Mouse (Mus musculus): Measurements from ENCODE around the gene Capn3. TPM values are rescaled to one million over a fixed set of nuclear protein-coding genes. Genes with fewer than 3 reads are reported as not detected.

The Capn3 gene
- 1 to 10 TPM; 1.6 to 2.7 TPM for total RNA-seq (2021)

DNA sequence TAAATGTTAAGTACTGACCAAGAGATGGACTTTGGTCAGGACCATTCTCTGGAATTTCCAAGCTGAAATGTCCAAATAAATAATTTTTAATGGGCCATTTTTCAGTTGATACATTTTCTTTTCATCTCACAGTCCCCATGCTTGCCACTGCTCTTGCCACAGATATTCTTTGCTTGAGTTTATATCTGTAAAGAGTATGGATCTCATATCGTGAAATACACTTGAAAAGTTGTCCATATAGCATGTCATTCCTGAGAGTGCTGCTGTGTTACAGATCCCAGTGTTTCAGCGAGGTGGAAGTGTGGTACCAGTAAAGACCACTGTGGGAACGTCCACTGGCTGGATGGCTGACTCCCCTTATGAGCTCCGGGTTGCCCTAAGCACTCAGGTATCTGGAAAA is at the start of gene Capn3:
TSS of gene Capn3 (plus strand) at position 301 of the 400 bp plus-strand sequence.
- DNase-seq: no peak

GRCm38 (mm10) chr2:120411096-120411628 is 44.7 kb upstream of the Capn3 start:
- intact Hi-C loops (cut with DNase I): no loop called here
- DNase-seq: no peak

More for the DNA sequence above, at the start of gene Capn3:
- intact Hi-C loops (cut with DNase I): no loop called here

DNA sequence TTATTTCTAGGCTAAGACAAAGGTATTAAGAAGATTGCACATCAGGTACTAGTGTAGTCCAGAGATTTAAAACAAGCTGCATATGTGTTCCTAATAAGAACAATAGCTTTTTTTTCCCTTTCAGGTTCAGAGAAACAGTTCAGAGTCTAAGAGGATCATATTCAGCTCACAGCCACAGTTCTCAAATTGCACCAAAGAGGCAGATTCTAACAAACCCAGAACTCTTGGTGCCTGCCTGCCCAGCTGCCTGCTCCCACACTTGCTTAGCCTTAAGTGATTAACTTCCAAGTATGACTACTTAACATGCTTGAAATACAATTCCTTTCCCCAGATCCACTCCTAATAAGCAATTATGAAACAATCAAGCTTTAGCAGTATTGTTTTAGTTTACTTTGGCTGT is 41.7 kb upstream of the Capn3 start:
- no peak for DNase-seq
- intact Hi-C loops (cut with DNase I): no loop called here

DNA sequence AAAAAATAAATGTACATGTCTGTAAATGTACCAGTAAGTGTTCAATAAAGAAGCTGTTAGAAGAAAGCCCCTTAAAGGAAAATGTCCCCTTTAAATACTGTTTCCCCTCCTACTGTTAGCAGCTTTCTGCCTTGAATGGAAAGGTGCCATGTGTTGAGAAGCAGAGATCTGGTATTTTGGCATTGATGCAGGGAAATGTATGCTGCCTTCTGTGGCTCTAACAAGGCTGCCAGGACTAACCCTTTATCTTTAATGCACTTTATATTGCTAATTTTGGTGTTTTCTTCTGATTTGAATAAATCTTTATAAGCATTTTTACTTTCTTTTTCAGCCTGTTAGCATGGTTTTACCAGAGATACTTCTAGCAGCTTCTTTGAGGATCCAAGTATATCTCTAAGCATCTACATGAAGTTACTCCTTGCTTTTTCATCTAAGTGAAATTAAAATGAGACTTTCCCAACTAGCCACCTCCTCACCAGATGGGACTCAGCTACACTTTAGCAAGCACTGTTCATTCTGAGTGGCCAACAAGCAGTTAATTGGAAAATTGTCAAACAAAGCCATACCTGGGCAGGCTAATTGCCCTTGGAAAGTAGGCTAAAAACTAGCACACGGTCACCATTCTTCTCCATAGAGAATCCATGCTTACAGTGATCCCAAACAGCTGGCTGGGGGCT is 40.9 kb upstream of the Capn3 start:
- no peak for DNase-seq
- intact Hi-C loops (cut with DNase I): no loop called here

GRCm38 (mm10) chr2:120424386-120424785 is 31.4 kb upstream of the Capn3 start:
- intact Hi-C loops (cut with DNase I): no loop called here
- DNase-seq: no peak

DNA sequence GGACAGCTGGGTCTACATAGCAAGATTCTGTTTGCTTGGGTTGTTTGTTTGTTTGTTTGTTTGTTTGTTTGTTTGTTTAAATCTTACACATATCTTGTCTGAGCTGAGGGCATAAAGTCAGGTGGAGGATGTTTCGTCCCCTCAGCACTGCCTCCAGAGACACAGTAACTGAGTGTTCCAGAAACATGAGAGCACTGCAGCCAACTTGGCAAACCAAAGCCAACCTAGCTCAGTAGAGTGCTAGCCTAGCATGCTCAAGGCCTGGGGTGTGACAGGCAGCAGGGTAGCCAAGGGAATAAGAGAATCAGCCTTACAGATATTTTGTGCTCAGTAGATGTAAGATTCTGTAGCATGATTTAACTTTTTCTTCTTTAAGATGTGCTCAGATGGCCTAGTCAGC is 11.3 kb upstream of the Capn3 start:
- DNase-seq: no peak
- intact Hi-C loops (cut with DNase I): no loop called here

- no peak for DNase-seq
- intact Hi-C loops (cut with DNase I): no loop called here
Observed at GRCm38 (mm10) chr2:120446373-120446772, 9.4 kb upstream of the Capn3 start.

DNA sequence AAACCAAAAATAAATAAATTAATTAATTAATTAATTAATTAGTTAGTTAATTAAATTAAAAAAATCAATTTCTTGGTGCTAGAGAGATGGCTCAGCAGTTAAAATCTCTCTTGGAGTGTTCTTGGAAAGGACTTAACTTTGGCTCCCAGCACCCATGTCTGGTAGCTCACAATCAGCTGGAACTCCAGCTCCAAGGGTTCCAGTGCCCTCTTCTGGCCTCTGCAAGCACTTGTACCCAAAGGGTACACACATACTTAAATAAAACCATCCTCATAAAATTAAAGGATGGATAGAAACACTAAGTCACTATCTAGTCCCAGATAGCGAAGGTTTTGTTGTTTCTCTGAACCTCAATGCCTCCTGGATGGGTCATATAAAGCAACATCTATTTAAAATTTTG is 8.5 kb upstream of the Capn3 start:
- intact Hi-C loops (cut with DNase I): no loop called here
- no peak for DNase-seq

- intact Hi-C loops (cut with DNase I): no loop called here
- no peak for DNase-seq
Observed at GRCm38 (mm10) chr2:120450724-120451123, 5.1 kb upstream of the Capn3 start.

DNA sequence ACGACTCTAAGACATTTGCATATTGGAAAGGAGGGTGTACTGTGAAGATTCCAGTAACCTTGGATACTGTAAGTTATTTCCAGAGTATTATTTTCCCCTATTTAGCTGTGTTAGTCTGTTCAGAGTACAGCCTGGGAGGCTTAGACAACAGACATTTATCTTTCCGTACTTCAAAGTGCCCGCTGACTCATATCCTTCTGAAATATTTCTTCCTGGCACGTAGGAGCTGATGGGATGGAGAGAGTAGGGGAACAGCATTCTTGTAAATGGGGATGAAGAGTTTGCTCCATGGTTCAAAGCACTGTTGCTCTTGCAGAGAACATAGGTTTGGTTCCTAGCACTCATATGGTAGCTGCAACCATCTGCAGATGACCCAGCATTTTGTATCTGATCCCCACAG is 3.2 kb upstream of the Capn3 start:
- no peak for DNase-seq
- intact Hi-C loops (cut with DNase I): no loop called here

GRCm38 (mm10) chr2:120454987-120455386 is 832 bp upstream of the Capn3 start:
- DNase-seq: no peak
- intact Hi-C loops (cut with DNase I): no loop called here

DNA sequence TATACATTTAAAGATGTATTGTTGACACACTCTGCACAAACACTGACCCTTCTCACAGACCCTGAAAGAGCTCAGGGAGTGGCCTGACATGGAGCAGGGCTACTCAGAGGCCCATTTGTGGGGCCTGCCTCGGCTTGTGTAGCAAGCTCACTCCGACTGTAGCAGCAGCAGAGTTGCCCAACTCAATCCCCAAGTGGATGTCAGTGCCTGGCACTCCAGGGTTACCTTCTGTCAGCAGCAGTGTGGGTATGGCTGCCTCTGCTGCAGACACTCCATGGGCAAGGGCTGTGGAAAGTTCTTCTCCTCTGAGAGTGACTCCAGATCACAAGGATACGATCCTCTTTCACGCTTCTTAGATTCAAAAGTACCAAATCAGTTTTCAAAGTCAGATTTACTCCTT is 4.4 kb downstream of the Capn3 start:
- DNase-seq: no peak
- intact Hi-C loops (cut with DNase I): no loop called here

DNA sequence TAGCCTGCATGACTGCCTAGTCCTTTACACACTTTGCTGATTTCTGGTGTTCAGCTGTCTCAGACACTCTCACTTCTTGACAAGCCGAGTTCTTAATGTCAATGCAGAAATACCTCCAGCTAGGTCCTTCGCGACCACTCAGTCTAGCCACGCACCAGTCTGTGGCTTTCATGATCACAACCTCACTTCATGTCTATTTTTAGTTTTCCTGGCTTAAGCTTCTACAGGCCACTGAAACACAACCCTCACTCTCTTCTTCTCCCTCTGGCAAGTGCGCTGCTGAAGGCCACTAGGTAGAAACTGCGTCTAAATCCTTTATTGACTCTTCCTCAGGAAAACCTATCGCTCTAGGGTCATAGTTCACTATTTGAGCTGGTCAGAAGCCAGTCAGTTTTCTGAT is 7.5 kb downstream of the Capn3 start:
- intact Hi-C loops (cut with DNase I): no loop called here
- no peak for DNase-seq

DNA sequence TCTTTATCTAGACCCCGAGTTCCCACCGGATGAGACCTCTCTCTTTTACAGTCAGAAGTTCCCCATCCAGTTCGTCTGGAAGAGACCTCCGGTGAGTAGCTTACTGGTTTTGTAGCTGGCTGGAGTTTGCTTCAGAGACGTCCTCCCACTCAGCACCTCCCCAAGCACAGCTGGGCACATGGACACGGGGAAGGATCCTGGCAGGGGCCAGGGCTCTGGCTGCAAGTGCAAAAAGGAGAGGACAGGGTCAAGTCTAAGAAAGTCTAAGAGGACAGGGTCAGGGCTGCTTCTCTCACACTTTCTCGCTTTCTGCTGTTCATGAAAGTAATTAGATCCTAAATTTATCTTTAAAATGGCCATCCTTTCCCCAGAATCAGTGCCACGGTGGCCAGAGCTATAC is 8.3 kb downstream of the Capn3 start:
- intact Hi-C loops (cut with DNase I): no loop called here
- no peak for DNase-seq

- intact Hi-C loops (cut with DNase I): no loop called here
- DNase-seq: no peak
Observed at GRCm38 (mm10) chr2:120464732-120465396, 9.0 kb downstream of the Capn3 start.

- DNase-seq: no peak
- intact Hi-C loops (cut with DNase I): no loop called here
Observed at GRCm38 (mm10) chr2:120465397-120465785, 9.6 kb downstream of the Capn3 start.

- DNase-seq: no peak
- intact Hi-C loops (cut with DNase I): no loop called here
Observed at GRCm38 (mm10) chr2:120468011-120468410, 12.2 kb downstream of the Capn3 start.

DNA sequence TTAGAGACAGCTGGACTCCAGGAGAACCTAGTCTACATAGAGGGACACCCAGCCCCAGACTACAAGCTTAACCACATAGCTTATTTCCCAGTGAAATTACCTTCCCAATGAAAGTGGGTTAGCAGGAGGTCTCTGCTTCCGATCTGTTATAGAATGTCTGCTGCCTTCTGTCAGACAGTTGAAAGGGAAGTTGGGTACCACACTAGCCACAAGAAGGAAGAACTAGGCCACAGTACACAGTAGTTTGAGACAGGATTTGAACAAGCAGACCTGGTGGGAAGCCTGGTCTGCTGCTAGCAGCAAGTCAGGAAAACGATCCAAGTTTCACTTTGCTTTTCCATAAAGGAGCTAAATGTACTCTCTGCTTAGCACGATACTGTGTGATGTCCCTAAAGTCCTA is 13.4 kb downstream of the Capn3 start:
- intact Hi-C loops (cut with DNase I): no loop called here
- no peak for DNase-seq

DNA sequence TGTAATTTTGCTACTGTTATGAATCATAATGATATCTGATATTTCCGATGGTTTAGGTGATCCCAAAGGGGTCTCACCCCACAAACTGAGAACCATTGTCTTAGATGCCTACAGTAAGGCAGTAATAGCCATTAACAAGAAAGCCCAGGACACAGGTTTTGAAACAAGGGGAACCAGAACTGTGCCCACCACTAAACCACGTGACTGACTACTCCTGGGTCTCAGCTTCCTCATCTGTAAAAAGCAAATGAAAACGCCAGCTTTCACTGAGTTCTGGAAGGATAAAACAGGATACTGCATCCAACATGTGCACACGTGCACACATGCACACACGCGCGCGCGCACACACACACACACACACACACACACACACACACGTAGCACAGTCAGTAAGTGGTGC is 13.9 kb downstream of the Capn3 start:
- intact Hi-C loops (cut with DNase I): no loop called here
- no peak for DNase-seq

DNA sequence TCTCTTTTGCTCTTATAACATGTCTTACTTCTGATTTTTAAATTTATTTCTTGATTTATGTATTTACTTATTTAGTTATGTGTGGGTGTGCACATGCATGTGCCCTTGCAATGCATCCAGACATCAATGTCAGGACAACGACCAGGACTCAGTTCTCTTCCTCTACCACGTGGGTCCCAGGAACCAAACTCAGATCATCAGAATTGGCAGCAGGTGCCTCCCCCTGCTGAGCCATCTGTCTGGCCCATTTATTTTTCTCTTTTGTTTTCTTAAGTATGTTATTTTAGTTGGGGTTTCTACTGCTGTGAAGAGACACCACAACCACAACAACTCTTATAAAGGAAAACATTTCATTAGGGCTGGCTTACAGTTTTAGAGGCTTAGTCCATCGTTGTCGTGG is 15.0 kb downstream of the Capn3 start:
- intact Hi-C loops (cut with DNase I): no loop called here
- no peak for DNase-seq

DNA sequence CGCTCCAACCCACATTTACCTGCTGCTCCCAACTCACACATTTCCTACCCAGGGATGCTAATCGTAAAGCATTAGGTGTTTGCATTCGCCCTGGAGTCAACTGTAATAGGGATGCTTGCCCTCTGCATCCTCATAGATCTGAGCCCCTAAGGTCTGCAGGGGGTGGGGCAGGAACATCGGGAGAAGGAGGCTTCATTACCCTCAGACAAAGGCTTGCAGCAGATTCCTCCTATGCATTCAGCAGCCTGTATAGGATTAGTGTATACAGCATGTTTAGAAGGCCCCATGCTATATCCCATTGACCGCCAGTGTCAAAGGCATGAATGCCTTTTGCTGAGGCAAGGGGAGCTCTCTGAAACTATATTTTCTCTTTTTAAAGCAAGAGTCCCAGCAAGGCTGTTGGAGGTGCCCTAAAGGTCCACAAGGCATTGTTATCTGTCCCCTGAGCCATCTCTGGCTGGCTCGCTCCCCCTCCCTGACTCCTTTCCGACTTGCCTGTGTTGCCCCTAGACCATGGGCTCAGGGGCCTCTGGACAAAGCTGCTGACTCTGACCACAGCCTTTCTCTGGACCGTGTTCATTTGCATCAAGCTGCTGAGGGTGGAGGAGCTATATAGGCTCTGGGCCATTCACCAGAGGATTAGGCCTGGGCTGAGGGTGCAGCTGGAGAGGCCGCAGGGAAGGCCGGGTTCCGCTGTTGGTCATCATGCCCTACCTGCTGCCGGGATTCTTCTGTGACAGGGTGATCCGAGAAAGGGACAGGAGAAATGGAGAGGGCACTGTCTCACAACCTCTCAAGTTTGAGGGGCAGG is 20.7 kb downstream of the Capn3 start:
- intact Hi-C loops (cut with DNase I): no loop called here
- no peak for DNase-seq

- peak; percentile 75 for DNase-seq
- intact Hi-C loops (cut with DNase I): no loop called here
Observed at GRCm38 (mm10) chr2:120478600-120478999, 22.8 kb downstream of the Capn3 start.

All from left cerebral cortex, postnatal 4 days (tissue).